Mouse (Mus musculus): ENCODE results near the gene Hadha.

GRCm38 (mm10) chr5:30154013-30154412, 949 bp downstream of the Hadha start:
- no peak for TF ChIP-seq POLR2A (IDR thresholded peaks at IDR 0.05; ENCODE audit: low read depth, low read length)
- no peak for TF ChIP-seq CTCF (IDR thresholded peaks at IDR 0.05; ENCODE audit: extremely low read depth, insufficient read depth, insufficient read length, insufficient replicate concordance)
